Mouse (Mus musculus) neural tube, embryonic 14.5 days (tissue): ENCODE measurements around the gene Cx3cr1. TPM values are rescaled to one million over a fixed set of nuclear protein-coding genes. Genes with fewer than 3 reads are reported as not detected.

Experiments used
- ATAC-seq: fragments of 200-750 bp; cut with Nextera tagmentation; 2 replicates; pipeline ENCODE4 v1.8.0; 2017; ENCODE audit warnings: low read depth, mild to moderate bottlenecking, moderate TSS enrichment, moderate library complexity
- H3K27ac ChIP-seq: fragments of 300-500 bp; sonication (generic); 2 replicates; pipeline ENCODE4 v1.5.1; 2014; ENCODE audit warnings: low read depth, mild to moderate bottlenecking, control low read depth, low read length, moderate library complexity, mixed read lengths
- H3K27me3 ChIP-seq: fragments of 300-500 bp; sonication (generic); 2 replicates; pipeline ENCODE4 v1.6.1; 2014; ENCODE audit warnings: low read length; ENCODE audit not compliant: control insufficient read depth, insufficient read depth
- H3K36me3 ChIP-seq: fragments of 300-500 bp; sonication (generic); 2 replicates; pipeline ENCODE4 v1.6.1; 2014; ENCODE audit warnings: low read length, mixed read lengths; ENCODE audit not compliant: control insufficient read depth, insufficient read depth
- H3K4me1 ChIP-seq: fragments of 300-500 bp; sonication (generic); 2 replicates; pipeline ENCODE4 v1.6.1; 2014; ENCODE audit warnings: low read length; ENCODE audit not compliant: control insufficient read depth, insufficient read depth
- H3K4me2 ChIP-seq: fragments of 300-500 bp; sonication (generic); 2 replicates; pipeline ENCODE4 v1.6.1; 2014; ENCODE audit warnings: mild to moderate bottlenecking, low read depth, low read length, control low read depth
- H3K4me3 ChIP-seq: fragments of 300-500 bp; sonication (generic); 2 replicates; pipeline ENCODE4 v1.5.1; 2014; ENCODE audit warnings: low read depth, low read length, control low read depth, mixed read lengths
- H3K9ac ChIP-seq: fragments of 300-500 bp; sonication (generic); replicated peaks from 2 replicates; pipeline ENCODE4 v1.6.1; 2014; ENCODE audit warnings: low read depth, mild to moderate bottlenecking, control low read depth, low read length, mixed read lengths
- H3K9me3 ChIP-seq: fragments of 300-500 bp; sonication (generic); 2 replicates; pipeline ENCODE4 v1.6.1; 2016; ENCODE audit warnings: low read length; ENCODE audit not compliant: control insufficient read depth
- WGBS: fragments of 180-500 bp; shearing (Covaris S2); extraction: QIAGEN DNeasy Blood & Tissue Kit; methylation state at CpG from one replicate; pipeline ENCODE4 v1.1.7; 2014; 5-methylcytosine and 5-hydroxymethylcytosine counted together
- polyA plus RNA-seq: library from polyadenylated mRNA; unstranded; fragments of >200 nt; fragmentation: Nextera tagmentation; extraction: Ambion mirVana; gene quantifications from 2 replicates; pipeline ENCODE4 v1.2.1, GENCODE M21; 2014

The Cx3cr1 gene
- polyA plus RNA-seq, 1 experiment from 2014 or later = 7.1 TPM

DNA sequence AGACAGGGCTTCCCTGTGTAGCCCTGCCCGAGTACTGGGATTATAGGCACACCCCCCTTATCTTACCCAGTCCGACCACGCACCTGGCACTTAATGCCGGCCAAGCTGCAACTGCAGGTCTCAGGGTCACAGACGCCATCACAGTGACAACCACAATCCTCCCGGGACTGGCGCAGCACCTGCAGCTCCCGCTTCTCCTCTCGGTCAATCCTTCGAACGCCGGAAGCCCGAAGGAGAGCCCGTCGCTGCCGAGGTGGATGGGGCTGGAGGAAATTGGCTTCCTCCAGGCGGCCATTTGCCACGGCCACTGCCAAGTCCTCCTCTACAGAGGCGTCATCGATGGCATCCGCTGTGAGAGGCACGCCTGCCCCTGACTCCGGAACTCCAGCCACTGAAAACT is 96.4 kb downstream of the Cx3cr1 start:
- Histone ChIP-seq H3K9me3 (no peaks in the 10 kb centered on the region), H3K9ac (no peak overlapping the region), H3K27ac (no peak overlapping the region), H3K4me2 (no peak overlapping the region), H3K4me3 (no peak overlapping the region), H3K36me3 (no peaks in the 10 kb centered on the region), H3K27me3 (no peaks in the 10 kb centered on the region), H3K4me1 (peaks cover 9% of the 10 kb centered on the region)
- ATAC-seq = no peak
- 88% methylated on average over 23 of the region's 23 CpGs for WGBS

DNA sequence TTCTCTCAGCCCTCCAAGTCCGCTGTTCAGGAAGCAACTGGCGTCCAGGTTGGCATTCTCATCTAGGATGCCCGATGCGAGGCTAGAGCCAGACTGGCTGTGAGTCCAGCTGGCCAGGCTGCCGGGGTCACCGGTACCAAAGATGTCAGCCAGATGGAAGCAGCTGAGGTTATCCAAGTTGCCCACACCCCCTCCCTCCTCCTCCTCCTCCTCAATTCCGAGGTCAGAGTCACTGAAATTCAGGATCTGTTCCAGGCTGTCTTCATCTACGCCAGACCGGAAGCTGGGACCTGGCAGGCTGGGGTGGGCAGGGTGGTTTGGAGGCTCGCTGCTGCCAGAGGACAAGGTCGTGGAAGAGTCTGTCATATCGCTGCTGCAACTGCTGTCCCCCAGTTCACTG is 97.1 kb downstream of the Cx3cr1 start:
- H3K4me3 ChIP-seq = no peak overlapping the region
- H3K4me1 ChIP-seq = peaks cover 9% of the 10 kb centered on the region
- H3K4me2 ChIP-seq = no peak overlapping the region
- no peak overlapping the region for H3K27ac ChIP-seq
- no peak for ATAC-seq
- H3K9me3 ChIP-seq = no peaks in the 10 kb centered on the region
- 89% methylated on average over 12 of the region's 12 CpGs for WGBS
- H3K36me3 ChIP-seq = no peaks in the 10 kb centered on the region
- no peak overlapping the region for H3K9ac ChIP-seq
- H3K27me3 ChIP-seq = no peaks in the 10 kb centered on the region

DNA sequence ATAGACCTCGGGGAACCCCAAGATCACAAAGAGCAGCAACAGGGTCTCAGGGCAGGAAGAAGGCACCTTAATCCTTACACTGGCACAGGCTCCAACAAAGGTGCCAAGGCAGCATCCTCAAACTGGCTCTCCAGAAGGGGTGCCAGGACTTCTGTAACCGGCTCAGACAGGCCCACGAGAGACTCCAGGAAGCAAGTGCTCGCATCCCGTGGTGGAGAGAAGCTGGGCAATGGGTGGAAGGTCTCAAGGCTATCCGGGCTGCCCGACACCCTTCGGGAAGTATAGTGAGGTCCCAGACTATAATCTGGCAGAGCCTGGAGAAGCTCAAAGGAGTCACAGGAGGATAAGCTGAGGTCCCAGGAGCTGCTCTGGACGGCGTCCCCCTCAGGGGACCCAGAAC is 97.5 kb downstream of the Cx3cr1 start:
- peaks cover 9% of the 10 kb centered on the region for H3K4me1 ChIP-seq
- H3K4me3 ChIP-seq = no peak overlapping the region
- 96% methylated on average over 10 of the region's 10 CpGs for WGBS
- no peak overlapping the region for H3K27ac ChIP-seq
- no peaks in the 10 kb centered on the region for H3K36me3 ChIP-seq
- H3K9me3 ChIP-seq = no peaks in the 10 kb centered on the region
- H3K9ac ChIP-seq = no peak overlapping the region
- no peak overlapping the region for H3K4me2 ChIP-seq
- no peaks in the 10 kb centered on the region for H3K27me3 ChIP-seq
- no peak for ATAC-seq

DNA sequence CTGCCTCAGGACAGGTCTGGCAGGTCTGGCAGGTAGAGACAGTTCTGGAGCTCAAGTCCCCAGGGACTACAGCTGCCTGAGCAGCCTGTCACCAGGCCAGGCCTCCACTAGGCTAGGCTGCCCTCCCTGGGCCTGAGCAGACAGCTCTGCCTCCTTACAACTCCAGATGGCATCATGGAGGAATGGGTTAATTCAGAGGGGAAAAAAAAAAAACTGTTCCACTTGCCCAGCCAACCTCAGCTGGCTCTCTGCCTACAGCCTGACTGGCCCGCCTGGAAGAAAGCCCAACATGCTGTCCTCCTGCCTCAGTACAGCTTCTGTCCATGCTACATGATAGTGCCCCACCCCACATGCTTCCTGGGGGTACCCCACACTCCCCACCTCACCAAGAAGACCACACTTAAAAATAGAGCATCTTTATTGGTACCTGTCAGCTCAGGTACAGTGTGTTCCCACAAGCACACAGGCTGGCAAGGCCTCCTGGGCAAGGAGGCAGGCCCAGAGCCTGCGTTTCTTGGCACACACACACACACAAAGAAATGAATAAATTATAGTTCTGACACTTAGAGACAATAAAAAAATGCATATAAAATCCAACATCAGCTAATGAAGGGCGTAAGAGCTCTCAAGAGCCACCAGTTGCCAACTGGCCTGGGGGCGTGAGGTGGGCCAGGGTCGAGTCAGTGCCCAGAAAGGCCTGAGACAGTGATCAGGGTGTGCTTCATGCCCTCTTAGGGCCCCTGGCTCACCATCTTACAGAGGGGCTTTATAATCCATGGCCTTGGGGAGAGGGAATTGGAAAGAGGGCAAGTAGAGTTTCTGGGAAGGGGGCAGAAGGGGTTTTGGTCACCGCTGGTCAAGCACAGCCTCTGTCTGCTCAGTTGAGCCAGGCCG is 98.7 kb downstream of the Cx3cr1 start:
- ATAC-seq = peak; percentile 60; the same call in 1 of the 2 replicates
- WGBS = 69% methylated on average over 7 of the region's 7 CpGs
- H3K9ac ChIP-seq = no peak overlapping the region
- H3K27ac ChIP-seq = no peak overlapping the region; the same call in 1 of the 2 replicates
- no peak overlapping the region for H3K4me2 ChIP-seq
- no peaks in the 10 kb centered on the region for H3K27me3 ChIP-seq
- H3K4me3 ChIP-seq = no peak overlapping the region
- peaks cover 9% of the 10 kb centered on the region for H3K4me1 ChIP-seq
- H3K36me3 ChIP-seq = no peaks in the 10 kb centered on the region
- no peaks in the 10 kb centered on the region for H3K9me3 ChIP-seq

DNA sequence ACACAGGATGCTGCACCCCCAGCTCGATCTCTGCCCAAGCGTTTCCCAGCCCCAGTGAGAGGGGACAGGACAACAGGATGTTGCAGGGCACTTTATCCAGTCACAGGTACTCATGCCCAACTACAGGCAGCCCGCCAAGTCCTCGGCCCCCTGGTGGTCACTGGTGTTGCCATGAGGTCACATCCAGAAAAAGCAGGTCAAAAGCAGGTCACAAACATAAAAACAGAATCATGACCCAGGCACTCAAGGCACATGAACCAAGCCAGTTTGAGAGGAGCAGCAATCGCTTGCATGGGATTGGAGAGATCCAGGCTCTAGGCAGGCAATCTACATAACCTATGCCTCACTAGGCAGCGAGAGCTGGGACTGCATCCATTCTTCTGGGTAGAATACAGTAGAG is 99.5 kb downstream of the Cx3cr1 start:
- Histone ChIP-seq H3K4me1 (peaks cover 9% of the 10 kb centered on the region), H3K9me3 (no peaks in the 10 kb centered on the region), H3K27me3 (no peaks in the 10 kb centered on the region), H3K36me3 (no peaks in the 10 kb centered on the region), H3K9ac (no peak overlapping the region), H3K4me2 (no peak overlapping the region), H3K4me3 (no peak overlapping the region), H3K27ac (no peak overlapping the region)
- peak; percentile 19; the same call in 1 of the 2 replicates for ATAC-seq
- 36% methylated on average over 6 of the region's 6 CpGs for WGBS

DNA sequence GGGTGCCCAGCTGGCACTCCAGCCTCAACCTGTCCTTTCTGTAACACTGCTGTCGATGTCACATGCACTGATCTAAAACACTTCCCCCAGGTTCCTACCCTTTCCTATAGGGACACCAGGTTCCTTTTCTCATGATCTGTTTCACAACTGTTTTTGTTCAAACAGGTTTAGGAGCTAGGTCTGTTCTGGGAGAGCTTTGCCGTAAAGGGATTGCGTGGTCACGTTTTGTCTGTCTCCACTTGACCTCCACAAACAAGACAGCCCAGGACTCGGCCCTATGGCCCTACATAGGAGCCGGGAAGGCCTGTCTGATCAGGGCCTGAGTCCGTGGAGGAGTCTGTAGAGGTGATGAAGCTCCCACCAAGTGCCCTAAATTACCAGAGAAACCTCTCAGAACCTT is 99.9 kb downstream of the Cx3cr1 start:
- H3K9ac ChIP-seq = no peak overlapping the region
- peaks cover 9% of the 10 kb centered on the region for H3K4me1 ChIP-seq
- no peaks in the 10 kb centered on the region for H3K9me3 ChIP-seq
- H3K36me3 ChIP-seq = no peaks in the 10 kb centered on the region
- no peak overlapping the region for H3K4me2 ChIP-seq
- no peaks in the 10 kb centered on the region for H3K27me3 ChIP-seq
- H3K4me3 ChIP-seq = no peak overlapping the region
- ATAC-seq = no peak
- H3K27ac ChIP-seq = no peak overlapping the region
- WGBS = 84% methylated on average over 7 of the region's 7 CpGs

DNA sequence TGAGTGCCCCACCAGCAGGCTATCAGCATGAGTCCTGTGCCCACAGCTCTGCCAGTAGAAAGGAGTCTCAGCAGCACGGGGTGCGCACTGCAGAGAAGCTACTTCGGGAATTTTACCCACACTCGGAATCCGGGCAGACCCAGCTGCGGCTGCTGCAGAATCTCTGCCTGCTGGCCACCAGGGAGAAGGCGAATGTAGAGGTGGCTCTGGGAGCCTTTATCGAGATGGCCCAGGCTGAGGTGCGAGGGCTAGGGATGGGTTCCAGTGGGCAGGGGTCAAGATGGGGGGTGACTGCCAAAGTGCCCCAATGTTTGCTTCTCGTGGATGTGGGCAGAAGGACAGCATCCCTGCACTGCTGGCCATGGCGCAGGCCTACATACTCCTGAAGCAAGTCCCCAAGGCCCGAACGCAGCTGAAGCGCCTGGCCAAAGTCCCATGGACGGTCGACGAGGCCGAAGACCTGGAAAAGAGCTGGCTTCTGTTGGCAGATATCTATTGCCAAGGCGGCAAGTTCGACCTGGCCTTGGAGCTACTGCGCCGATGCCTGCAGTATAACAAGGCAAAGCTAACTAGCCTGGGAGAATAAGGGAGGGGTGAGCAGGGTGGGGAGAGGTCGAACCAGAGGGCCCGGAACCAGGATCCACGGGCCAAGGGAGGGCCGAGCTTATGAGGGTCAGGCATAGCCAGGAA is 103.3 kb downstream of the Cx3cr1 start:
- H3K36me3 ChIP-seq = no peaks in the 10 kb centered on the region
- peaks cover 9% of the 10 kb centered on the region for H3K4me1 ChIP-seq
- H3K4me3 ChIP-seq = no peak overlapping the region
- no peak overlapping the region for H3K4me2 ChIP-seq
- H3K27ac ChIP-seq = no peak overlapping the region
- WGBS = 90% methylated on average over 26 of the region's 26 CpGs
- no peaks in the 10 kb centered on the region for H3K9me3 ChIP-seq
- no peaks in the 10 kb centered on the region for H3K27me3 ChIP-seq
- no peak for ATAC-seq
- no peak overlapping the region for H3K9ac ChIP-seq

DNA sequence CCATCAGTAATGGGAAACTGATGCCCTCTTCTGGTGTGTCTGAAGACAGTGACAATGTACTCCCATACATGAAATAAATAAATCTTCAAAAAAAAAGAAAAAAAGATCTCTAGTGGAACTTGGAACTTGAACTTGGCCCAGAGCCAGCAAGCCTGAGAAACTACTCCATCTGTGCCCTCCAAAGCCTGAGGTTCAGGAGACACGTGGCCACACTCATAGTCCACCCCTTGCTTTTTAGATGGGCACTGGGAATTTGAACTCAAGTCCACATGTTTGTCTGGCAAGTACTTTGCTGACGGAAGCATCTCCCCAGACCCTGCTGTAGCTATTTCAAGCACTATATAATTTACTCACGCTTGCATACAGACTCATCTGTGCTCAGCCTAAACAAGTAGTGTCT is 104.5 kb downstream of the Cx3cr1 start:
- H3K9me3 ChIP-seq = no peaks in the 10 kb centered on the region
- no peaks in the 10 kb centered on the region for H3K27me3 ChIP-seq
- no peaks in the 10 kb centered on the region for H3K4me1 ChIP-seq
- H3K9ac ChIP-seq = no peak overlapping the region
- H3K4me3 ChIP-seq = no peak overlapping the region
- H3K4me2 ChIP-seq = no peak overlapping the region
- no peak overlapping the region for H3K27ac ChIP-seq
- 78% methylated on average over 3 of the region's 3 CpGs for WGBS
- ATAC-seq = no peak
- H3K36me3 ChIP-seq = no peaks in the 10 kb centered on the region

DNA sequence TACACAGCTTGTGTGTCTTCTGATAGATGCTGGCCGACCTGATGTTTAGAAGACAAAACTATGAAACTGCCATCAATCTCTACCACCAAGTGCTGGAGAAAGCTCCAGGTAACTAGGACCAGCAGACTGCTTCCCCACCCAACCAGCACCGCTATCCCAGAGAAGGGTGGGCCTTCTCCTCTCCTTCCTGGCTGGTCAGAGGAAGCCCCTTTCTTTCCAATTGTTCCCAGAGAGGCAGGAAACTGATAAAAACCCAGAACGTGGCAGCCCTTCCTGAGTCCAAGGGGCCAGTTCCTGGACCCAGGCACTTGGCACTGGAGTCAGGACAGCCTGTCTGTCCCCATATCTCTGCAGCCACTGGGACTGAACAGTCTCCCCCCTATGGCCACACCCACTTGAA is 105.5 kb downstream of the Cx3cr1 start:
- Histone ChIP-seq H3K36me3 (no peaks in the 10 kb centered on the region), H3K4me1 (no peaks in the 10 kb centered on the region), H3K9ac (no peak overlapping the region), H3K27me3 (no peaks in the 10 kb centered on the region), H3K27ac (no peak overlapping the region), H3K4me2 (no peak overlapping the region), H3K9me3 (no peaks in the 10 kb centered on the region), H3K4me3 (no peak overlapping the region)
- ATAC-seq = no peak
- 81% methylated on average over 3 of the region's 3 CpGs for WGBS
